Mouse (Mus musculus) CD4-positive helper T cell, adult 2 months (primary cell): ENCODE results near the gene Mllt3.

Source experiments
- DNase-seq: peaks from one replicate; pipeline ENCODE4 v3.0.0-alpha.2; 2012; ENCODE audit warnings: low read depth, missing footprints, low spot score

Gene Mllt3

GRCm38 (mm10) chr4:87881583-87881982 is 151.6 kb downstream of the Mllt3 start:
- DNase-seq: no peak

- no peak for DNase-seq
Measured at GRCm38 (mm10) chr4:87880297-87880696, 152.9 kb downstream of the Mllt3 start.

DNA sequence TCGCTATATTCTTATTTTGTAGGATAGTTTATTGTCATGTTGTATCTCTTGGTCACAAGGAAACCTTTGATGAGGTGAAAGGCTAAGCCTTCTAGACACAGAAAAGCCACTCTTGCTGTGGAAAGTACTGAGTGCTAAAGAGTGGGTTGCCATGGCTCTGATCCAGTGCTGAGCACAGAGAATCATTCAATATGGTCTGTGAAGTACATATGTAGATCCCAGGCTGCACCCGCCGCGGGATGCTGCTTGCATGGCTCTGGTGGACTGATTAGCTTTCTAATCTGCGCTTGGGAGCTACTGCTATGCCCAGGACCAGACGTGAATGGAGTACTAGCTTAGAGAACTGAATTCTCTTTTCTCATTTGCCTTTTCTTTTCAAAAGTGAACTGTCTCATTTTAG is 154.5 kb downstream of the Mllt3 start:
- DNase-seq: no peak

DNA sequence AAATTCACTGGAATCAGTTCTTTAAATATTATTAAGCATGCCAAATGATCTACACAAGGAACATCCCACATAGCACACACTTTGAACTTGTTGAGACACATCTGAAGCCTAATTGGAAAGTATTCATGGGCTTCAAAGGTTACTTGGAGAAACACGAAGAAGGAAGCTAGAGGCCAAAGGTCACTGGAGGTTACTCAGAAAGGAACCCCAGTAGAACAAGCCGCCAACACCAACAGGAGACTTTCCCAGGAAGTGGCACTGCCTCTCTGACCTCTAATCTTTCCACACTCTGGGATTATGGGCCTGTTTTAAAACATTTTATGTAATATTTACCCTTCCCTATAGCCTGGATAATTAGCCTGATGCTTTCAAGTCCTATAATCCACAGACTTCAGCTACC is 162.6 kb downstream of the Mllt3 start:
- no peak for DNase-seq

DNA sequence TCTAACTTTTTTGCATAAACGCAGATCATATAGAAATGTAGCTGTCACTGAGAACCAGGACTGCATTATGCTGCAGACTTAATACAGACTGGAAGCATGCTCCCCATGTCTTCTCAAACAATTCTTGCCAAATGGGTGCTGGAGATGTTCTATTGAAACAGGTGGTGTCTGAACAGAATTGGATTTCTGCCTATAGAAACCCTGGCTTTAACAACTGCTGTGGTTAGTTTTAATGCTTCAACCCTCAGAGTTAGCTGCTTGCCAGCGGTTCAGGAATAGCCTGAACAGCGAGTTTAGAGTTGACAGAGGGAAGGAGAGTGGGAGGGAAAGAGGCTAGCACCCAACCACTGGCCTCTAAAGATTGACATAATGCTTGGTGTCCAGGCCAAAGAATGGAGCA is 166.6 kb downstream of the Mllt3 start:
- DNase-seq: no peak

GRCm38 (mm10) chr4:87865848-87866247 is 167.3 kb downstream of the Mllt3 start:
- DNase-seq: no peak

DNA sequence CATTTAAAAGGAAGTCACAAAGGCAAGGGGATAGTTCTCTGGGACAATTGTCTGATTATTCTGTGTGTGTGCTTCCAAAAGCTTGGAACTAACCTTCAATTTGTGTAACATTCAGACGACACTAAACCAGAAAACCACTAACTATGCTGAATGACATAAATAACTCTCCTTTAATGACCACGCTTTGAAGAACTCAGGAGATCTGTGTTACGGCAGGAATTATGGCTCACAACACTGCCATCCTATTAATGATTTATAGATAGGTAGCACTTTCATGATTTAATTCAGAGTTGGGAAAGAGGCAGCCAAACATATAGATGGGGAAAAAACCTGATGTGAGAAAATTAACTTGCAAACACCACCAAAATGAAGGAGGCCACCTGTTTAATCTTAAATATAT is 168.1 kb downstream of the Mllt3 start:
- no peak for DNase-seq

GRCm38 (mm10) chr4:87863212-87863611 is 170.0 kb downstream of the Mllt3 start:
- DNase-seq: no peak

GRCm38 (mm10) chr4:87860723-87861122 is 172.4 kb downstream of the Mllt3 start:
- no peak for DNase-seq

DNA sequence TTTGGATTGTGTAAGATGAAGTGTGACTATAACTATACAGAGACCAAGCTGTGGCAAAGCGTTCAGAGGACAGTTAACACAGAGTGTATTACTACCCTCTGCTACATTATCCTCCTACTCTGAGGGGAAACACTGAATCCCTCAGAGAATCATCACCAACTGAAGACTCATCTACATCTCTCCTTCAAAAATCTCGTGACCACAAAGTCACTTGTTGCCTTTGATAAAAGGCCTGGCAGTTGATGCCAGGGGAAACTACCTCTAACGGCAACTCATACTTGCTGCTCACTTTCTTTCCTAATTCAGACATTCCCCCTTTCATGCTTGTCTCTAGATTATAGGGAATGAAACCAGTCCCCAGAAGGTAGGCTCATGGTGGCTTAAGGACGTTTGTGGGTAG is 174.0 kb downstream of the Mllt3 start:
- DNase-seq: peak; percentile 12

DNA sequence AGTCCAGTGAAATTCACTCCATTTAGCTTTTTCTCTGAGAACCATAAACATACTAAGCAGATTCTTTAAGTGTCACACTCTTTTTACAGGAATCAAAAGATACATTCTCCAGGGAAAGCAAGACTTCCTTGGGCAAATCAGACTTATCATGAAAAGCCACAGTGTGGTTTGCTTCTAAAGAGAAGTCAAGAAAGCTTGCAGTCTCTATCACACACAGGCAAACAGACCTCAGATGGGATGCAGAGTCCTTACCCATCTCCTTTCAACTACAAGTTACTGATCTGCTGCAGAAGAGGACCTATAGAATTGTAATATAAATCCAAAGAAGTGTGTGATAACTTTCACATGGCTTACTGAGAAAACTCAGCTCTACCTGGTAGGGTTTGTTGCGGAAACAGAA is 175.2 kb downstream of the Mllt3 start:
- no peak for DNase-seq

DNA sequence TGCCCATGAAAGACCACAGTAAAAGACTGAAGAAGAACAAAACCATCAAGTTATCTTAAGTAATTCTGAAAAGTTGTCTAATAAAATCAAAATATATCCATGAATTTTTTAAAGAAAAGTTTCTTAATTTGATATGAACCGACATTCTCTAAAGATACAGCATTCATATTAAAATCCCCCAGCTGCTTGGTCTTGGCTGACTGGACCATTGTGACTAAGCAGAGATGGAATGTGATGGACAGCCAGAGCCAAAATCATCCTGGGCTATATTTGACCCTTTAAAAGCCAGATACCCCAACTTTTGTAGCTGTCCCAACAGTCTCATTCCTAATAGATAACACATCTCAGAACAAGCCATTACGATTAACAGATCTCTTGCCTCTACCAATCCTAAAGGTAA is 180.7 kb downstream of the Mllt3 start:
- no peak for DNase-seq

DNA sequence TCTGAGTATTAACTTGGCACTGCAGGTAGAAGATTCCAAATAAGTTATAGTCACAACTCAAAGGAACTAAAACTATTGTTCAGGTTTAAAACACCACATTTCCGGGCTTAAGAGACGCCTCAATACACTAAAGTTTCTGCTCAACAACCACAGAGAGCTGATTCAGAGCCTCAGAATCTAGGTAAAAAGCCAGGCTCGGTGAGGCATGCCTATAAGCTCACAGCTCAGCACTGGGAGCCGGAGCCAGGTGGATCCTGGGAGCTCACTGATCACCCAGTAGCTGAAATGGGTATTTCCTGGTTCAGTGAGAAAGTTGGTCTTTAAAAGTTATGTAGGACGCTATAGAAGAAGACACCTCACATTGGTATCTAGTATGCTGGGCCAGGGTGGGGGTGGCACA is 183.1 kb downstream of the Mllt3 start:
- no peak for DNase-seq

GRCm38 (mm10) chr4:87844668-87845210 is 188.4 kb downstream of the Mllt3 start:
- no peak for DNase-seq

- DNase-seq: no peak
Measured at GRCm38 (mm10) chr4:87840210-87840910, 192.8 kb downstream of the Mllt3 start.

GRCm38 (mm10) chr4:87838716-87839115 is 194.4 kb downstream of the Mllt3 start:
- no peak for DNase-seq

GRCm38 (mm10) chr4:87837471-87838361 is 195.4 kb downstream of the Mllt3 start:
- DNase-seq: no peak

GRCm38 (mm10) chr4:87836257-87836656 is 196.9 kb downstream of the Mllt3 start:
- DNase-seq: no peak

DNA sequence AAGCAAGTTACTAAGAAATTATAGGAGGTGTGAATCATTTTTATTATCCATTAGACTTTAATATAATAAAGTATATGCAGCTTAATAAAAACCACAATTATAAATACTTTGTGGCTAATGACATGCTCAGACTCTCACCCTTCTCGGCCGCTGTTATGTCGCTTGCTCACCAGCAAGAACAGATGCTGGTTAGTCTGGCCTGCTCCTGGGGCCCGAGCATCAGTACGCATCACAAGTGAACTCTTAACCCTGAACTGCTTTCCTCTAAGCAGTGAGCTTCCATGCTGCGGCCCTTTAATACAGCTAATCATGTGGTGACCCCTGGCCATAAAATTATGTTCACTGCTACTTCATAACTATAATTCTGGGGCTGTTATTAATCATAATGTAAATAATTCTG is 198.0 kb downstream of the Mllt3 start:
- no peak for DNase-seq

- DNase-seq: no peak
Measured at GRCm38 (mm10) chr4:87834310-87834709, 198.9 kb downstream of the Mllt3 start.

GRCm38 (mm10) chr4:87830794-87831306 is 202.3 kb downstream of the Mllt3 start:
- no peak for DNase-seq

DNA sequence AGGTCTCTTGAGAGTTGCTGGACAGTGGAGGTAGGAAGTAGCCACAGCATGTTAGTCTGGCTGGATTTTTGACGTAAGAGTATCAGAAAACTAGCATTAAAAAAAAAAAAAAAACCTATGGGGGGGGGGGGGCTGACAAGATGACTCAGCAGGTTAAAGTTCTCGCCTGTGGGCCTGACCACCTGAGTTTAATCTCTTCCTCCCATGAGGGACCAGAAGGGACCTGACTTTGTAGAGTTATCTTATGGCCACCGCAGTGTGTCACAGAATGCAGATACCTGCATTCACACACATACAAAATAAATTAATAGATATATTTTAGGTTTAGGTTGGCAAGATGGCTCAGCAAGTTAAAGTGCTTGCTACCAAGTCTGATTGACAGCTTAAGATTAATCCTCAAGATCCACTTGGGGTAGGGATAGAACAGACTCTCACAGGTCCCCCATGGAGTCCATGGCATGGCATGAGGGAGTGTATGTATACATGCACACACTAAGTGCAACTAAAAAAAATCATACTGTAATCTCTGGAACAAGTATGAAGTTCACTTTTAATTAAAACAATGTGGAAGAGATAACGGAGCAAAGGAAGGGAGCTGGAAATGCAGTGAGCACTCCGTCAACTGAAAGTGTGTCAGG is 203.6 kb downstream of the Mllt3 start:
- no peak for DNase-seq
